Mouse (Mus musculus) brain, embryonic 14.5 days (tissue): ENCODE measurements around the gene Abcc1.

Experiments used
- CTCF ChIP-seq: fragments of 200-500 bp; IDR thresholded peaks from 2 replicates; pipeline ENCODE4 v1.5.1; 2012; ENCODE audit warnings: inconsistent platforms, mild to moderate bottlenecking, moderate library complexity, borderline replicate concordance; ENCODE audit not compliant: insufficient read depth, insufficient read length; ENCODE audit errors: extremely low read depth
- POLR2A ChIP-seq: fragments of 200-500 bp; IDR thresholded peaks from 2 replicates; pipeline ENCODE4 v1.6.1; 2012; ENCODE audit warnings: mild to moderate bottlenecking, inconsistent platforms, borderline replicate concordance; ENCODE audit not compliant: poor library complexity, insufficient read depth, insufficient read length, severe bottlenecking; ENCODE audit errors: extremely low read depth

GRCm38 (mm10) chr16:14362099-14362820 is 902 bp downstream of the Abcc1 start:
- TF ChIP-seq CTCF = no peak
- no peak for TF ChIP-seq POLR2A
